In genomic region chr3:120970746-120971466, GRCm38 (mm10) we compare ENCODE assay signal across 19 mouse cellular contexts.
DNase-seq lines count a peak whose midpoint lies in the region; ATAC-seq and TF ChIP-seq lines count a peak whose summit lies in the region.
"Had no signal": no experiment of that assay in that cellular context is flagged by ENCODE, and none has a peak within 500 bp of the region (broad histone marks: within the 10 kb centered on the region; RNA-seq: fewer than 3 reads in every experiment).

No protein-coding gene starts in this region.

- ATAC-seq in kidney, embryonic 15.5 days (replicated peaks; ENCODE audit: low FRiP score) = peak; percentile 48; the same call in 1 of the 2 replicates
- ATAC-seq in forebrain, embryonic 14.5 days = peak; percentile 79; the same call in 1 of the 2 replicates
- ATAC-seq: liver, postnatal 0 days had no signal

- H3K9me3 ChIP-seq in kidney, embryonic 15.5 days (replicated peaks) = no peaks in the 10 kb centered on the region
- H3K9me3 ChIP-seq in forebrain, embryonic 14.5 days (replicated peaks; ENCODE audit: control insufficient read depth, low read length) = no peaks in the 10 kb centered on the region
- H3K9me3 ChIP-seq: heart, embryonic 15.5 days; limb, embryonic 15.5 days; midbrain, embryonic 10.5 days had no signal

- no peaks in the 10 kb centered on the region for H3K27me3 ChIP-seq in kidney, embryonic 15.5 days
- no peaks in the 10 kb centered on the region; the same call in 1 of the 2 replicates for H3K27me3 ChIP-seq in kidney, adult 2 months (replicated peaks; ENCODE audit: control insufficient read depth, insufficient read depth, low read length)
- H3K27me3 ChIP-seq in forebrain, embryonic 14.5 days (replicated peaks; ENCODE audit: control insufficient read depth, insufficient read depth, low read length) = no peaks in the 10 kb centered on the region
- H3K27me3 ChIP-seq: heart, embryonic 15.5 days; limb, embryonic 15.5 days had no signal

- H3K4me1 ChIP-seq in kidney, embryonic 15.5 days = 0 out of 2 replicates have a peak, but pooled peaks cover 3% of the 10 kb centered on the region
- no peaks in the 10 kb centered on the region for H3K4me1 ChIP-seq in kidney, adult 2 months (ENCODE audit: control insufficient read depth, insufficient read depth, low read length)
- peaks cover 5% of the 10 kb centered on the region; the same call in 1 of the 2 replicates for H3K4me1 ChIP-seq in forebrain, embryonic 14.5 days (ENCODE audit: control insufficient read depth, insufficient read depth, low read length)
- H3K4me1 ChIP-seq: heart, embryonic 15.5 days; limb, embryonic 15.5 days; midbrain, embryonic 10.5 days had no signal

- no peak overlapping the region for H3K4me2 ChIP-seq in kidney, embryonic 15.5 days
- no peak overlapping the region for H3K4me2 ChIP-seq in forebrain, embryonic 14.5 days (ENCODE audit: low read length)
- H3K4me2 ChIP-seq: heart, embryonic 15.5 days; limb, embryonic 15.5 days had no signal

- no peaks in the 10 kb centered on the region for H3K36me3 ChIP-seq in kidney, embryonic 15.5 days
- H3K36me3 ChIP-seq in kidney, adult 2 months (ENCODE audit: control insufficient read depth, insufficient read depth, low read length) = no peaks in the 10 kb centered on the region
- H3K36me3 ChIP-seq in forebrain, embryonic 14.5 days (ENCODE audit: control insufficient read depth, insufficient read depth, low read length) = no peaks in the 10 kb centered on the region
- H3K36me3 ChIP-seq: heart, embryonic 15.5 days; limb, embryonic 15.5 days; midbrain, embryonic 10.5 days had no signal

- no peak overlapping the region for H3K4me3 ChIP-seq in kidney, embryonic 15.5 days (replicated peaks)
- H3K4me3 ChIP-seq in kidney, adult 2 months (ENCODE audit: insufficient read depth, low read depth, low read length) = no peak overlapping the region
- no peak overlapping the region for H3K4me3 ChIP-seq in forebrain, embryonic 14.5 days (ENCODE audit: low read depth, low read length)
- H3K4me3 ChIP-seq: heart, embryonic 15.5 days; left cerebral cortex, adult 2 months; limb, embryonic 15.5 days; midbrain, embryonic 10.5 days; myocyte had no signal

- DNase-seq in kidney, adult 2 months = no peak
- DNase-seq in brain, embryonic 14.5 days (ENCODE audit: low read depth) = peak; percentile 83
- DNase-seq in cerebellum, adult 8-10 months = peak; percentile 28
- peak; percentile 68 for DNase-seq in forebrain, embryonic 14.5 days (ENCODE audit: low spot score)
- DNase-seq in adrenal gland, adult (ENCODE audit: inconsistent age in 2 of 2, low spot score in 1 of 2) = no peak
- no peak for DNase-seq in yolk sac, embryonic 10.5 days (ENCODE audit: low spot score)
- DNase-seq in neural tube, embryonic 10.5 days (ENCODE audit: extremely low spot score, low spot score) = no peak
- DNase-seq: adrenal gland, postnatal 10 days; heart, adult 18-20 months; kidney, adult 11 months; liver, postnatal 0 days; right cerebral cortex, postnatal 4 days; thymus, adult 2 months had no signal

- 0 out of 2 replicates have a peak overlapping the region, but pooled peaks have one; percentile 27 for H3K27ac ChIP-seq in kidney, embryonic 15.5 days
- no peak overlapping the region for H3K27ac ChIP-seq in kidney, adult 2 months (ENCODE audit: insufficient read depth, low read depth, low read length)
- H3K27ac ChIP-seq in forebrain, embryonic 14.5 days (ENCODE audit: low read depth, low read length) = no peak overlapping the region
- H3K27ac ChIP-seq: heart, embryonic 15.5 days; left cerebral cortex, adult 2 months; limb, embryonic 15.5 days; midbrain, embryonic 10.5 days had no signal

- no peak for TF ChIP-seq CTCF in kidney, adult 2 months (conservative IDR thresholded peaks at IDR 0.05; ENCODE audit: insufficient read depth, insufficient read length, low read depth, low read length)
- TF ChIP-seq CTCF in brain, embryonic 14.5 days (IDR thresholded peaks at IDR 0.05; ENCODE audit: borderline replicate concordance, extremely low read depth, insufficient read depth, insufficient read length) = no peak

- TF ChIP-seq POLR2A in kidney, adult 2 months (IDR thresholded peaks at IDR 0.05; ENCODE audit: low read depth, low read length) = no peak
- TF ChIP-seq POLR2A in brain, embryonic 14.5 days (IDR thresholded peaks at IDR 0.05; ENCODE audit: borderline replicate concordance, extremely low read depth, insufficient read depth, insufficient read length, poor library complexity, severe bottlenecking) = no peak

- no peak overlapping the region for H3K9ac ChIP-seq in kidney, embryonic 15.5 days
- no peak overlapping the region for H3K9ac ChIP-seq in forebrain, embryonic 14.5 days (ENCODE audit: low read length)
- H3K9ac ChIP-seq: heart, embryonic 15.5 days; limb, embryonic 15.5 days; liver, postnatal 0 days had no signal

- 64% methylated on average over 14 of the region's 14 CpGs for WGBS in kidney, embryonic 15.5 days
- WGBS in kidney, adult 2 months = 41% methylated on average over 14 of the region's 14 CpGs
- whole genome bisulfite sequencing in forebrain, embryonic 14.5 days = 63% methylated on average over 14 of the region's 14 CpGs

Comparison
In these comparisons a context has a peak if more than half of its experiments do, and no peak if none do; other contexts are left out.
1. DNase-seq: peak in brain, embryonic 14.5 days (single experiment), cerebellum, adult 8-10 months (single experiment) and forebrain, embryonic 14.5 days (single experiment); none in kidney, adult 2 months (single experiment), adrenal gland, adult (0 of 2), yolk sac, embryonic 10.5 days (single experiment) and neural tube, embryonic 10.5 days (single experiment).